Mouse (Mus musculus): ENCODE data around the gene Vim.
A peak's percentile ranks its signal among the peaks of the same experiment; 100 is the strongest.

Vim gene

GRCm38 (mm10) chr2:13573408-13574065 lies at the start of gene Vim:
Gene Vim, plus strand, starts transcription at chr2:13573927.
- peak; percentile 87 for DNase-seq

GRCm38 (mm10) chr2:13526205-13526604 lies 47.5 kb upstream of the Vim start:
- no peak for DNase-seq

- no peak for DNase-seq
These were observed 46.6 kb upstream of the Vim start for GRCm38 (mm10) chr2:13527125-13527524.

- no peak for DNase-seq
These were observed 46.2 kb upstream of the Vim start for GRCm38 (mm10) chr2:13527531-13527930.

- DNase-seq, result no peak
These were observed 44.3 kb upstream of the Vim start for GRCm38 (mm10) chr2:13529253-13529933.

- no peak for DNase-seq
These were observed 43.1 kb upstream of the Vim start for GRCm38 (mm10) chr2:13530639-13531038.

GRCm38 (mm10) chr2:13536747-13537146 lies 37.0 kb upstream of the Vim start:
- DNase-seq, result no peak

GRCm38 (mm10) chr2:13537733-13538132 lies 36.0 kb upstream of the Vim start:
- DNase-seq, result peak; percentile 76

GRCm38 (mm10) chr2:13538258-13538657 lies 35.5 kb upstream of the Vim start:
- no peak for DNase-seq

GRCm38 (mm10) chr2:13538704-13539377 lies 34.9 kb upstream of the Vim start:
- DNase-seq, result peak; percentile 40

GRCm38 (mm10) chr2:13539860-13540259 lies 33.9 kb upstream of the Vim start:
- no peak for DNase-seq

- DNase-seq, result no peak
These were observed 30.1 kb upstream of the Vim start for GRCm38 (mm10) chr2:13543519-13544124.

GRCm38 (mm10) chr2:13544193-13544824 lies 29.4 kb upstream of the Vim start, which contains the start of gene Trdmt1:
Gene Trdmt1, minus strand, starts transcription at chr2:13544668.
- peak; percentile 95 for DNase-seq

- no peak for DNase-seq
These were observed 25.0 kb upstream of the Vim start for GRCm38 (mm10) chr2:13548749-13549148.

GRCm38 (mm10) chr2:13553966-13554365 lies 19.8 kb upstream of the Vim start:
- DNase-seq, result no peak

- DNase-seq, result no peak
These were observed 17.5 kb upstream of the Vim start for GRCm38 (mm10) chr2:13556239-13556638.

GRCm38 (mm10) chr2:13557145-13558030 lies 16.3 kb upstream of the Vim start:
- DNase-seq, result no peak

GRCm38 (mm10) chr2:13558607-13559262 lies 15.0 kb upstream of the Vim start:
- DNase-seq, result no peak

- no peak for DNase-seq
These were observed 14.4 kb upstream of the Vim start for GRCm38 (mm10) chr2:13559303-13559702.

GRCm38 (mm10) chr2:13559729-13560128 lies 14.0 kb upstream of the Vim start:
- no peak for DNase-seq

GRCm38 (mm10) chr2:13560396-13560795 lies 13.3 kb upstream of the Vim start:
- DNase-seq, result no peak

Measured in liver (tissue).